Mouse (Mus musculus) C2C12 (cell line): ENCODE measurements around the gene Acsm4.

ENCODE experiments used
- CEBPB ChIP-seq: IDR thresholded peaks from one replicate; pipeline ENCODE4 v1.6.1; 2011; ENCODE audit warnings: low read depth, mild to moderate bottlenecking, control low read depth, moderate library complexity
- CTCF ChIP-seq: IDR thresholded peaks from one replicate; pipeline ENCODE4 v1.5.1; 2011; ENCODE audit not compliant: control insufficient read depth, insufficient read depth, insufficient read length
- MAX ChIP-seq: IDR thresholded peaks from one replicate; pipeline ENCODE4 v1.6.1; 2011; ENCODE audit warnings: mild to moderate bottlenecking, control low read depth
- MYOG ChIP-seq: IDR thresholded peaks from one replicate; pipeline ENCODE4 v1.6.1; 2011; ENCODE audit not compliant: control insufficient read depth, insufficient read length; ENCODE audit errors: extremely low read depth

GRCm38 (mm10) chr7:119682699-119683098, 7.1 kb upstream of the Acsm4 start:
- TF ChIP-seq MAX (no peak), CTCF (no peak), MYOG (no peak), CEBPB (no peak)
